Mouse (Mus musculus): ENCODE results near the gene Duxf3.
"Not testable (repeated sequence)": the region's sequence is repeated elsewhere in the genome, so short reads cannot be mapped to it uniquely, and the experiment has no call there.

DNA sequence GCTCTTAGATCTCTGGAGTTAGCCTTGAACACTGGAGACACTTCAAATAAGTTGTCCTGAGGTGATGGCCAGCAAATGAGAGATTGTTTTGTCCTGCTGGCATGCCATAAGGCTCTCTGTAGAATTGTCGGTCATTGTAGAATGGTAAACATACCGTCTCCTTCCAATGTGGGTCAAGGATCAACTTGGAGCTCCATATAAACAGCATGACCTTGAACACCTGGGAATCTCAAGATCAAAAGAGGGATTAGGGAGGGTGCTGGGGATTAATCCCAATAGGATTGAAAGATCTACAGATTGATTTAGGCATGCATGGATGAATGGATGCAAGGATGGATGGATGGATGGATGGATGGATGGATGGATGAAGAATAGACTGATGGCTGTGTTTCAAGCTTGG, 10.9 kb downstream of the Duxf3 start:
- TF ChIP-seq CTCF (IDR thresholded peaks at IDR 0.05; ENCODE audit: extremely low read depth, insufficient read depth, insufficient read length, insufficient replicate concordance); POLR2A (IDR thresholded peaks at IDR 0.05; ENCODE audit: low read depth, low read length): not testable (repeated sequence)

Measured in spleen, adult 2 months (tissue).